Mouse (Mus musculus): ENCODE measurements at regions not wholly inside any gene's neighbourhood (a gene's known extent, or its start where the extent isn't known, plus 50 kb on each side); places are given as distances from the start of the nearest gene placed in this dataset.

DNA sequence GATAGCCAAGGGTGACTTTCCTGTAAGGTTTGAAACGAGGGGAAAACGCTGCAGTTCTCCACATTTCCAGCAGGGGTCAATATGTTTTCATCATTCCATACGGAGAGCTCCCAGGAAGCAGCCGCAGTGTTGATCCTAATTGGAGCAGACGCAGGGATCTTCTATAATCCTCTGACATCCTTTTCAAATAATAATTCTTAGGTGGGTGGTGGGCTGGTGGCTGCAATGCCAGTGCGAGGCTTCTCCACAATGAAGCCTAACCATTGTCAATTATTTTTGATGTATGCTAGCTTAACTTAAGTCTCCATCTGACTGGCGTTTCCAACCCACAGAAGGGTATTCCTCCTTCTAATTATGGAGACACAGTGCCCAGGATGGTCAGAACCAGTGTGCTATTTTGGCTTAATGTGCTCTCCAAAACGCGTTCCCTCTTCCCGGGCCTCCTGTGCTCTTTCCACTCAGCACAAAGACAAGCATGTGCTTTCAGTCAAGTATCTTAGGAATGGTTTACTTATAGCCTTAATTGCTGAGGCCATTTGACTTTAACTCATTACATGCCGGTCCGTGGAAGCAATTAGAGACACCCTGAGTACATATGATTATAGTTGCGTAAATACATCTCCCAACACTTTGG lies 331.6 kb upstream of the Tet2 start:
- peak; percentile 73 to 83 for DNase-seq

DNA sequence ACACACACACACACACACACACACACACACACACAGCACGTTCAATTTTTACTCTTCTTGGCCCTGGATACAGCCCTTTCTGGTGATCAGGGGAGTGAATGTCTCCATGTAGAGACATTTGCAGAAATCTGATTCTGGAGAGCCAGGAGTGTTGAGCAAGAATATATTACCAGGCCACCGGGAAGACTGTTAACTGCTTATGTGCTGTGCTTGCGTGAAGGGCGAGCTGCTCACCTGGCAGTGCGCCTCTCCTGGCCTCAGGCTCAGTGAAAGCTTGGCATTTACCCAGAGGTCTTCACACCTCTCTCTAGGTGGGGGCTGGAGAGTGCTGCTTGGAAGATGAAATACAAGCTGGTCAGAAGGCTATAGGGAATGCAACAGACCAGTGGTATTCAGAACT lies 332.4 kb upstream of the Tet2 start:
- DNase-seq, result peak; percentile 18 to 38

GRCm38 (mm10) chr3:133880626-133881025 lies 335.7 kb upstream of the Tet2 start:
- no peak for DNase-seq

GRCm38 (mm10) chr3:133901931-133902330 lies 334.4 kb upstream of the Cxxc4 start:
- no peak for DNase-seq

GRCm38 (mm10) chr3:133922200-133922599 lies 314.1 kb upstream of the Cxxc4 start:
- DNase-seq, result no peak

- no peak for DNase-seq
Observed at GRCm38 (mm10) chr3:133965322-133965721, 271.0 kb upstream of the Cxxc4 start.

- no peak for DNase-seq
Observed at GRCm38 (mm10) chr3:133968176-133968575, 268.1 kb upstream of the Cxxc4 start.

- DNase-seq, result no peak
Observed at GRCm38 (mm10) chr3:133972774-133973173, 263.5 kb upstream of the Cxxc4 start.

GRCm38 (mm10) chr3:133987681-133988080 lies 248.6 kb upstream of the Cxxc4 start:
- DNase-seq, result no peak

DNA sequence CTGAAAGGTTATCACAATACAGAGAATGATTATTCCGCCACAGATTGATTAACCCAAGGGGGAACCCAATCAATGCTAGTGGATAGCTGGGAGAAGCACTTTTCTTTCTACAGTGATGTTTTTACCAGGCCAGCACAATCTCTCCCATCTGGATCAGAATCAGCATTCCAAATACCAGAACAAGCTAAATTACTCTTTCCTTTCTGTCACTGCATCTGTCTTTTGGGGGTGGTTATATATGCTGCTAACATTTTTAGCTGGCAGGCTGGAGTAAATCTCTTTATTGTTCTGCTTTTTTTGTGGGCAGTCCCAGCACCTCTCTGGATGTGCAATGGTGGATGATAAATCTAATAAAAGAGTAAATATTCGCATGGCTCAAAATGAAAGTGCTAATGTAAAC lies 242.3 kb upstream of the Cxxc4 start:
- DNase-seq, result no peak

DNA sequence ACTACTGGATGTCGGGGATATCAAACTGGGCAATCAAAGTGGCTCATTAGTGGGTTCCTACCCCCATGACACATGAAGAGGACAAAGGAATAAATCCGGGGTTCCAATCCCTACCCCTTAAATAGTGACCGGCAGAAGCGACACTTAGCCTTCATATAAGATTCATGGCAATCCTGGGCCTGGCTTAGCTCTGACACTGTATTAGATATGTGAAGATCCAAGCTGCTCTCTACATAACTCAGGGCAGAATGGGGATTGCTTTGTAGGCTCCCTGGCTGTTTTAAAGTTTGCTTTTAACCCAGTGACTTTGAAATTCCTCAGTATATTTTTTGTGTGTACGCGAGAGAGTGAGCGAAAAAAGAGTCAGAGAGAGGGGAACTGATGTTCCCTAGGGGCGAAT lies 236.3 kb upstream of the Cxxc4 start:
- DNase-seq, result no peak

- no peak for DNase-seq
Observed at GRCm38 (mm10) chr3:134000595-134000994, 235.7 kb upstream of the Cxxc4 start.

- DNase-seq, result no peak
Observed at GRCm38 (mm10) chr3:134014805-134015204, 221.5 kb upstream of the Cxxc4 start.

- no peak for DNase-seq
Observed at GRCm38 (mm10) chr3:134015412-134015811, 220.9 kb upstream of the Cxxc4 start.

DNA sequence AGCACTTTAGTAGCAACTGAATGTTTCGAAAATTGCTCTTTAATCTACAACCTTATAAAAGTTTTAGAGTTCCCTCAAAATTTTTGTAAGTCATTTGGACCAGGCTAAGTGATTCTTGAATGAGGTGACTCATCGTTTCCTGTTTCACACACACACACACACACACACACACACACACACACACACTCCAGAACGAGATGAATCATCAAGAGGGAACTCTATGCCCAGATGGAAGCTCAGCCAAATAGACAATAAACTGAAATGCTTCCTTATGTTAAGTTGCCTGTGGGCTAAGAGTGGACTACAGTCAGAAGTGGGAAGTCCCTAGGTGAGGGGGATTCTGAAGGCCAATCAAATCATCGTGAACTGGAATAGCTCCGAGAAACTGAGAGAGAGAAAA lies 202.4 kb upstream of the Cxxc4 start:
- DNase-seq, result no peak

- no peak for DNase-seq
Observed at GRCm38 (mm10) chr3:134036310-134036934, 199.9 kb upstream of the Cxxc4 start.

GRCm38 (mm10) chr3:134050649-134051048 lies 185.6 kb upstream of the Cxxc4 start:
- no peak for DNase-seq

DNA sequence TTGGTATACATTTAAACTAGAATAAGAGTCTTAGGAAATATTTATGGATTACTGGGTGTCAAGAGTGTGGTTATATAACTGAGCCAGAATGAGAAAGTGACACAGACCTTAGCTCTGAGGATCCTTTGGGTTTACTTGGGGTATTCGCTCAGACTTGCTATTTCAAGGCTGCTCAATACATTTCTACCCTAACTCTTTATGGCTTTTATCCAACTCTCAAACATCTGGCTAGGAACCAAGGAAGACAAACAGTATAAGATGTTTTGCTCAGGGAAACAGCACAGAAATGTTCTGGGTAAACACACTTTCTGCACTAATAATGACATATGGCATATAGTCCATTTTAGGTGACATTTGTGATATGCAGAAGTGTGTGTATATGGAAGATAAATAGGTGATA lies 153.8 kb upstream of the Cxxc4 start:
- no peak for DNase-seq

DNA sequence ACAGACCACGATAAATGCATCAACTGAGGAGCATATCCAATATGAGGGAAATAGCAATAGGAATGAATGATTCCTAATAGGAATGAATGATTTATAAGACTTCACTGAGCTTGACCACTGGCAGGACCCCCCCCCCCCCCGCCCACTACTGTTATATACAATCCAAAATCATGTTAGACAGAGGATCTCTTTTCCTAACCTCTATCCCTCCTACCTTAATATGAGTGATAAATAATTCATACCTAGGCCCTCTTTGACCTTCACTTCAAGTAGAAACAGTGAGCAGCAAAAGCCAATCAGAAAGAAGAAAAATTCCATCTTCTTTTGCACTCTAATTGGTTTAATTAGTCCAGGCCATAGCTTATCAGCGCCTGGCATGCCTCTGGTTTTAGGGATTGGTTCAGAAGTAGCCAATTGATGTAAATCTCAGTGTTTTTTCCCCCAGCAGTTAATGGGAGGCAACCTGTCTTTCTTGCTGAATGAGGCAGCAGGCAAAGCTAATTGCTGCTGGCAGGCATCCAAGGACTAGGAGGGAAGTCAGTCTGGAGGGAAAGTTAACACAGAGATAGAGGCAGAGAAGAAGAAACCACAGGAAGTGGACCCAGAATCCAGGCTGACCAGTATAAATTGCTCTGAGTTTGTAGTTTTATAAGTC lies 136.7 kb upstream of the Cxxc4 start:
- peak; percentile 5 to 45 for DNase-seq

DNA sequence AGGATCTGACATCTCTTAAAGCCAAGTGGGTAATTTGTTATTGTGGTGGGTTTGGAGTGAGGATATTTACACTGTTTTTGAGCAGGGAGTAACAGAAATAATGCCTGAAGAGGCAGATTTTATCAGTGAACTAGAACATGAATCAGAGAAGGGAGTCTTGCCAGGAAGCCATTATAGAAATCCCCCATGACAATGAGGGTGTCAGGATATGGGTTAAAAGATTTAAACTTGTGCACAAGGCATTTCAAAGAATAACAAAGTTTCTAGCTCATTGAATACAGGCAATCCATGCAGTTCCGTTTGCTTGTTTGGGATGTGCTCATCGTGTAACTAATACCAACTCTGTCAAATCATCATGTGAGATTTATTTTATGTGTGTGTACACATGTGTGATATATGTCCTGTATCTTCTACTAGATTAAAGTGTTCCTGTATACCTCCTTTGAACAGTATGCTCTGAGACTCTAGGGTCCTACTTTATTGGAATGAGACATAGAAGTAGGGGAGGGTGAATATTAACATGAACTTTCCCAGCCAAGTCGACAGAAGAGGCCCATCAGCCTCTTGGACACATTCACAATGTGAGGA lies 134.0 kb upstream of the Cxxc4 start:
- no peak for DNase-seq

DNA sequence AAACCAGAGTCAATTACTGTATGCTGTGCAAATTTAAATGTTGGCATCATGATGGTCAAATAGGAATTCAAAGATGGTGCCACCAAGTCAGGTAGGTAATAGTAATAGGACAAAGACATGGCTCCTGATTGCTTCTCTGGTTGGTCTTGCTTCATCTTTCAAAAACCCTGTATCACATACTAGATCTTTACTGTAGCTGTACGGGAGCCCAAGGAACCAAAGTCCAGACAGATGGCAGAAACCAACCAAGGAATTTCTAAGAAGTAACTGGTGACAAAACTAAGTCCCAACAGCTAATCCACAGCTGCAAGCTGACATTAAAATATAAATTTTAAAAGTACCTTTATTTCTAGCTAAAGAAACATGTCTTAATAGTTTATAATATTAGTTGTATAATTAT lies 131.7 kb upstream of the Cxxc4 start:
- no peak for DNase-seq

DNA sequence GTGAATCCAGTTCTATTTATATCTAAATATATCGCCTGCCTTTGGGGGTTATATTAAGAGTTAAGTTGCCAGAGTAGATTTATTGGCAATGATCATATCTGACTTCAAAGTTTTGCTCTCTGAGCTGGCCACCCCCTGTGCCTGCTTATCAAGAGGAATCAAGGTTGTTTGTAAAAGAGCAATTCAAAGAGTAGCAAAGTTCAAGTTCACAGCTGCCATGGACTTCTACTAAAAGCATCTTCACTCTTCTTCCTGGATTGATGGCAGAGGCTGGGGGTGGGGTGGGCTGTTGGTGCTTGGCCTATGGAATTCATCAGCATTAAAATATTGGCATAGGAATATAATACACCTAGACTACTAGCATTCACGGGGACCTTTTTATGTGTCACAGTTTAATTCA lies 131.2 kb upstream of the Cxxc4 start:
- no peak for DNase-seq

- DNase-seq, result no peak
Observed at GRCm38 (mm10) chr3:134105567-134105966, 130.7 kb upstream of the Cxxc4 start.

DNA sequence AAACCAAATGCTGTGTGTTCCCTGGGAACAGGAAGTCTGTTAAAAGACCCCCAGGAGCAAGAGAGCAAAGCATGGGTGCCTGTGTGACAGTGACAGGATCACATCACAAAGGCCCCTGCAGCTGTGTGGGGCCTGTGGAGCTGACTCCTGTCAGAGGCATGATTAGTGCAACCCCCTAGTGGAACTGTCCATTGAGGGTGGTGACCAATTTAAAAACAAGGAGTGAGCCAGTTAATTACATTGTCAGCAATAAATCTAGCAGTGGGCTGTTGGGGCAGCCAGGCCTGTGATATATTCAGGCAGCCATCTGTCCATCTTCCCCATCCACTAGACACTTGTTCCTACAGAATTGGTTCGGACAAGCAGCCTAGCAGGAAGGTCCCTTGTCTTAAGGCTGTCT lies 121.8 kb upstream of the Cxxc4 start:
- no peak for DNase-seq

Measured in cerebellum, postnatal 25 days (tissue).